In the genomic region with DNA sequence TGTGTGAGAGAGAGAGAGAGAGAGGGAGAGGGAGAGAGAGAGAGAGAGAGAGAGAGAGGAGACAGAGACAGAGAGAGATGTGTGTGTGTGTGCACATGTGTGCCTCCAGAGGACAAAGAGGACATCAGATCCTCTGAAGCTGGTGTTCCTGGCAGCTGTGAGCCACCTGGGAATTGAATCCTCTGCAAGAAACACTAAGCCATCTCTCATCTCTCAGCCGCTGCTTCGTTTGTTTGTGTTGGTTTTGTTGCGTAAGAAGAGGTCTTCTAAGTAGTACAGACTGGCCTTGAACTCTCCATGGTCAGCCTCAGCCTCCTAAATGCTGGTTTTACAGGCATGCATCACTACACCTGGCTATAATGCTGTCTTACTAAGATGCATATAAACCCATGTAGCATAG, we compare ENCODE assay signal across 14 mouse cellular contexts. TPM values are rescaled to one million over a fixed set of nuclear protein-coding genes. Genes with fewer than 3 reads are reported as not detected.
DNase-seq lines count a peak whose midpoint lies in the region; ATAC-seq and TF ChIP-seq lines count a peak whose summit lies in the region.
"Had no signal": no experiment of that assay in that cellular context is flagged by ENCODE, and none has a peak within 500 bp of the region (broad histone marks: within the 10 kb centered on the region; RNA-seq: fewer than 3 reads in every experiment).

No protein-coding gene starts in this region.

- H3K4me1 ChIP-seq in kidney, embryonic 14.5 days (ENCODE audit: control insufficient read depth, insufficient read depth, low read length) = peaks cover 14% of the 10 kb centered on the region; the same call in 1 of the 2 replicates
- H3K4me1 ChIP-seq in cortical plate, adult 2 months (ENCODE audit: control insufficient read depth, insufficient read depth, low read length) = no peaks in the 10 kb centered on the region; the same call in 1 of the 2 replicates

- WGBS in kidney, embryonic 14.5 days = 40% methylated on average over 3 of the region's 3 CpGs

- no peak for DNase-seq in kidney, postnatal 14 days
- peak; percentile 25 for DNase-seq in 416B (ENCODE audit: low read depth)
- peak; percentile 35 to 39 for DNase-seq in heart, postnatal 10 days
- no peak for DNase-seq in T-cell, adult 2 months (ENCODE audit: low spot score)
- no peak for DNase-seq in urinary bladder, postnatal 10 days (ENCODE audit: low spot score)
- DNase-seq in frontal cortex, postnatal 10 days (ENCODE audit: low spot score in 2 of 2) = no peak
- DNase-seq: cerebellum, adult 8-10 months; left cerebral cortex, postnatal 4 days; thymus, postnatal 25 days had no signal

- H3K9me3 ChIP-seq in kidney, embryonic 14.5 days (ENCODE audit: control insufficient read depth, low read length) = no peaks in the 10 kb centered on the region
- H3K9me3 ChIP-seq: megakaryocyte, embryonic 14.5 days had no signal

- H3K4me2 ChIP-seq in kidney, embryonic 14.5 days (replicated peaks; ENCODE audit: low read depth, low read length) = no peak overlapping the region

- H3K36me3 ChIP-seq in kidney, embryonic 14.5 days (ENCODE audit: control insufficient read depth, insufficient read depth, low read length) = no peaks in the 10 kb centered on the region

- peak overlapping the region; percentile 44; the same call in 1 of the 2 replicates for H3K27ac ChIP-seq in kidney, embryonic 14.5 days (ENCODE audit: low read depth, low read length)
- H3K27ac ChIP-seq in cortical plate, adult 2 months (ENCODE audit: insufficient read depth, low read length) = 0 out of 2 replicates have a peak overlapping the region, but pooled peaks have one; percentile 15

- no peak overlapping the region for H3K9ac ChIP-seq in kidney, embryonic 14.5 days (ENCODE audit: low read depth, low read length)

- TF ChIP-seq POLR2A in cortical plate, adult 2 months (IDR thresholded peaks at IDR 0.05; ENCODE audit: extremely low read depth, insufficient read depth, low read length) = no peak

- no peak overlapping the region for H3K4me3 ChIP-seq in kidney, embryonic 14.5 days (ENCODE audit: low read length)
- H3K4me3 ChIP-seq in cortical plate, adult 2 months (ENCODE audit: insufficient read depth, low read length) = no peak overlapping the region
- H3K4me3 ChIP-seq: megakaryocyte, embryonic 14.5 days had no signal

- intact Hi-C loops in heart, postnatal 10 days (cut with DNase I) = no loop called here

- no peaks in the 10 kb centered on the region for H3K27me3 ChIP-seq in kidney, embryonic 14.5 days (ENCODE audit: control insufficient read depth, insufficient read depth, low read length)

- TF ChIP-seq CTCF in cortical plate, adult 2 months (IDR thresholded peaks at IDR 0.05; ENCODE audit: extremely low read depth, insufficient read depth, low read length) = no peak

- ATAC-seq in kidney, embryonic 14.5 days (ENCODE audit: low FRiP score, low TSS enrichment) = 0 out of 2 replicates have a peak, but pooled peaks have one; percentile 18

RNA-seq across cellular contexts. Expression of gene Fam189a2, which starts 12.9 kb away (rescaled TPM):
- 2.8 and 4.1 TPM in 2 replicates for polyA plus RNA-seq in kidney, embryonic 14.5 days (2014; fragmentation: Nextera tagmentation; extraction: Ambion mirVana)
- polyA plus RNA-seq in cortical plate, adult 2 months (2012; rRNA removed) = 18.0 and 20.3 TPM in 2 replicates
- total RNA-seq in heart, postnatal 10 days (2021) = 10 to 100 TPM; 66.0 to 76.8 TPM
- total RNA-seq: granulocyte monocyte progenitor cell, adult 5-6 weeks; neutrophil, adult 5-6 weeks had no signal

Comparison
In these comparisons a context has a peak if more than half of its experiments do, and no peak if none do; other contexts are left out.
1. DNase-seq: peak in 416B (single experiment) and heart, postnatal 10 days (2 of 2); none in kidney, postnatal 14 days (single experiment), T-cell, adult 2 months (single experiment), urinary bladder, postnatal 10 days (single experiment) and frontal cortex, postnatal 10 days (0 of 2).